In the genomic region with DNA sequence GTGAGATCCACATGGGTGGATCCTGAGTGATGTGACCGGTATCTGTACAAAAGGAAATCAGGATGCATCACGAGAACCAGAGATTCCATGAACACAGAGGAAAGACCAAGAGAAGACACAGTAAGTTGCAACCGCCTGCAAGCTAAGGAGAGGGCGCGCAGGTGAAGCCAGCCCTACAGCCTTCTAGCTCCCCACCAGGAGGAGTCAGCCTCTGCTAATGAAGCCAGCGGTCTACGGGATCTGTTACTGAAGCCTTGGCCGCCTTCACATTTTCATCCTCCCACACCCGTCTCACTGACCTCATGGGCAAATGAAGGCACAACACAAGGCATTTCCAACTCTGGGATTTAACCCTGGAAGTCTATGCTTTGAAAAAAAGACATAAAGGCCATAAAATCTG, we compare ENCODE assay signal across 15 mouse cellular contexts.
"Had no signal": no experiment of that assay in that cellular context is flagged by ENCODE, and none has a peak within 500 bp of the region (broad histone marks: within the 10 kb centered on the region; RNA-seq: fewer than 3 reads in every experiment).

No protein-coding gene starts in this region.

- H3K4me3 ChIP-seq: layer of hippocampus, adult 2 months; limb, embryonic 13.5 days; liver, embryonic 15.5 days; midbrain, embryonic 12.5 days; neural tube, embryonic 13.5 days had no signal

- H3K27me3 ChIP-seq: limb, embryonic 13.5 days; liver, embryonic 15.5 days; midbrain, embryonic 12.5 days; neural tube, embryonic 13.5 days had no signal

- DNase-seq: kidney, adult 8-10 months; kidney, postnatal 36 days; left cerebral cortex, postnatal 4 days; lung, embryonic 14.5 days; lung, postnatal 10 days; retina, postnatal 1 day; right cerebral cortex, postnatal 14 days; thymus, adult 18-20 months; thymus, postnatal 14 days had no signal

- H3K36me3 ChIP-seq: liver, embryonic 15.5 days had no signal

- H3K27ac ChIP-seq: layer of hippocampus, adult 2 months; limb, embryonic 13.5 days; liver, embryonic 15.5 days; macrophage; midbrain, embryonic 12.5 days; neural tube, embryonic 13.5 days had no signal

- H3K9me3 ChIP-seq: limb, embryonic 13.5 days; liver, embryonic 15.5 days; midbrain, embryonic 12.5 days; neural tube, embryonic 13.5 days had no signal

- H3K9ac ChIP-seq: limb, embryonic 13.5 days; liver, embryonic 15.5 days; lung, embryonic 14.5 days; midbrain, embryonic 12.5 days; neural tube, embryonic 13.5 days had no signal
